Mouse (Mus musculus): Measurements from ENCODE around the gene Rag2.
A peak's percentile ranks its signal among the peaks of the same experiment; 100 is the strongest.

Rag2 gene

GRCm38 (mm10) chr2:101624011-101624410, 507 bp upstream of the Rag2 start:
- no peak for DNase-seq (ENCODE audit: low spot score in 2 of 2)

GRCm38 (mm10) chr2:101627227-101627626, 2.7 kb downstream of the Rag2 start:
- DNase-seq (ENCODE audit: low spot score in 2 of 2), result no peak

- peak; percentile 71 to 78 for DNase-seq (ENCODE audit: low spot score in 2 of 2)
Measured at GRCm38 (mm10) chr2:101628297-101629236, 4.0 kb downstream of the Rag2 start.

- no peak for DNase-seq (ENCODE audit: low spot score in 2 of 2)
Measured at GRCm38 (mm10) chr2:101638979-101639839, 14.7 kb downstream of the Rag2 start.

GRCm38 (mm10) chr2:101639840-101640350, 15.4 kb downstream of the Rag2 start:
- DNase-seq (ENCODE audit: low spot score in 2 of 2), result no peak

GRCm38 (mm10) chr2:101645841-101646240, 21.3 kb downstream of the Rag2 start:
- DNase-seq (ENCODE audit: low spot score in 2 of 2), result no peak

- DNase-seq (ENCODE audit: low spot score in 2 of 2), result no peak
Measured at GRCm38 (mm10) chr2:101648361-101648760, 23.8 kb downstream of the Rag2 start.

- DNase-seq (ENCODE audit: low spot score in 2 of 2), result no peak
Measured at GRCm38 (mm10) chr2:101649114-101649671, 24.7 kb downstream of the Rag2 start, which contains the start of the genes Rag1 and B230118H07Rik. Gene Rag1 (minus strand): TSS chr2:101649501. Gene B230118H07Rik (minus strand): TSS chr2:101649532.

- no peak for DNase-seq (ENCODE audit: low spot score in 2 of 2)
Measured at GRCm38 (mm10) chr2:101650446-101650845, 25.9 kb downstream of the Rag2 start.

- no peak for DNase-seq (ENCODE audit: low spot score in 2 of 2)
Measured at GRCm38 (mm10) chr2:101652204-101652920, 27.8 kb downstream of the Rag2 start.

- DNase-seq (ENCODE audit: low spot score in 2 of 2), result peak; percentile 50 to 64
Measured at GRCm38 (mm10) chr2:101652921-101653597, 28.5 kb downstream of the Rag2 start.

- DNase-seq (ENCODE audit: low spot score in 2 of 2), result no peak
Measured at GRCm38 (mm10) chr2:101660536-101660935, 36.0 kb downstream of the Rag2 start.

GRCm38 (mm10) chr2:101665058-101665702, 40.7 kb downstream of the Rag2 start:
- peak; percentile 58 to 59 for DNase-seq (ENCODE audit: low spot score in 2 of 2)

GRCm38 (mm10) chr2:101665703-101666092, 41.2 kb downstream of the Rag2 start:
- DNase-seq (ENCODE audit: low spot score in 2 of 2), result no peak

- no peak for DNase-seq (ENCODE audit: low spot score in 2 of 2)
Measured at GRCm38 (mm10) chr2:101668751-101669150, 44.2 kb downstream of the Rag2 start.

- no peak for DNase-seq (ENCODE audit: low spot score in 2 of 2)
Measured at GRCm38 (mm10) chr2:101673547-101673946, 49.0 kb downstream of the Rag2 start.

- peak; percentile 84 to 86 for DNase-seq (ENCODE audit: low spot score in 2 of 2)
Measured at GRCm38 (mm10) chr2:101678236-101679021, 53.9 kb downstream of the Rag2 start, which contains the start of gene Traf6. Gene Traf6 (plus strand): TSS chr2:101678429.

- peak in 1 of 2 experiments; percentile 5 for DNase-seq (ENCODE audit: low spot score in 2 of 2)
Measured at GRCm38 (mm10) chr2:101679164-101679784, 54.8 kb downstream of the Rag2 start.

Measured in spleen, postnatal 36 days (tissue).